Mouse (Mus musculus) ES-E14 (cell line): ENCODE data around the gene Haus5. TPM values are rescaled to one million over a fixed set of nuclear protein-coding genes. Genes with fewer than 3 reads are reported as not detected.

Experiments used
- DNase-seq: peaks from one replicate; pipeline ENCODE4 v3.0.0-alpha.2; 2013; ENCODE audit warnings: low read depth, low spot score
- H3K27ac ChIP-seq: 2 replicates; pipeline ENCODE4 v1.5.1; 2012; ENCODE audit warnings: low read depth, mild to moderate bottlenecking, low read length, moderate library complexity, mixed read lengths; ENCODE audit not compliant: poor library complexity, insufficient read depth, severe bottlenecking
- H3K36me3 ChIP-seq: 2 replicates; pipeline ENCODE4 v1.6.1; 2012; ENCODE audit warnings: mild to moderate bottlenecking, low read length, moderate library complexity, mixed read lengths; ENCODE audit not compliant: control insufficient read depth, poor library complexity, insufficient read depth, severe bottlenecking
- H3K4me1 ChIP-seq, 2 experiments: fragments of 150-350 bp in 1 of 2; sonication (generic) in 1 of 2; 2 replicates each; pipeline ENCODE4 v1.6.1; 2012; ENCODE audit warnings: low read length in 2 of 2, mild to moderate bottlenecking in 1 of 2, mixed read lengths in 1 of 2; ENCODE audit not compliant: control insufficient read depth in 2 of 2, insufficient read depth in 2 of 2, poor library complexity in 1 of 2
- H3K4me3 ChIP-seq, 2 experiments: fragments of 150-350 bp in 1 of 2; sonication (generic) in 1 of 2; 2 replicates each; pipeline ENCODE4 v1.5.1; 2012; ENCODE audit warnings: low read length in 2 of 2, low read depth in 1 of 2, mild to moderate bottlenecking in 1 of 2, mixed read lengths in 1 of 2; ENCODE audit not compliant: insufficient read depth in 1 of 2, poor library complexity in 1 of 2, severe bottlenecking in 1 of 2
- H3K9ac ChIP-seq: 2 replicates; pipeline ENCODE4 v1.6.1; 2012; ENCODE audit warnings: low read depth, mild to moderate bottlenecking, low read length, mixed read lengths; ENCODE audit not compliant: poor library complexity, insufficient read depth, severe bottlenecking
- H3K9me3 ChIP-seq: fragments of 150-350 bp; sonication (generic); 2 replicates; pipeline ENCODE4 v1.6.1; 2012; ENCODE audit warnings: low read depth, mild to moderate bottlenecking, low read length; ENCODE audit not compliant: control insufficient read depth, insufficient read depth
- CHD2 ChIP-seq: IDR thresholded peaks from 2 replicates; pipeline ENCODE4 v1.6.1; 2014; ENCODE audit warnings: mild to moderate bottlenecking, low read depth, low read length, inconsistent platforms
- HCFC1 ChIP-seq: IDR thresholded peaks from 2 replicates; pipeline ENCODE4 v1.6.1; 2012; ENCODE audit warnings: low read length, inconsistent platforms, borderline replicate concordance; ENCODE audit not compliant: insufficient read depth
- MAFK ChIP-seq: IDR thresholded peaks from 2 replicates; pipeline ENCODE4 v1.6.1; 2014; ENCODE audit warnings: mild to moderate bottlenecking, low read depth, low read length, inconsistent platforms; ENCODE audit not compliant: insufficient read depth
- ZC3H11A ChIP-seq: IDR thresholded peaks from 2 replicates; pipeline ENCODE4 v1.6.1; 2012; ENCODE audit warnings: low read depth, mild to moderate bottlenecking, inconsistent platforms, low read length, borderline replicate concordance
- ZNF384 ChIP-seq: IDR thresholded peaks from 2 replicates; pipeline ENCODE4 v1.6.1; 2012; ENCODE audit warnings: low read depth, low read length, inconsistent platforms
- in situ Hi-C, 2 experiments: fragments of 600-800 bp; cut with MboI; formaldehyde crosslinking; loops; one replicate each; pipeline ENCODE4 v1.15.1; 2025; ENCODE audit warnings: low sequenced_read_pairs in 2 of 2, inconsistent platforms in 1 of 2; ENCODE audit not compliant: unreplicated experiment in 2 of 2
- total RNA-seq: library from RNA; depleted of rRNA; stranded (reverse); fragments of 300-350 nt; gene quantifications from 2 replicates; pipeline ENCODE4 v1.2.3, GENCODE M21; 2012

Gene Haus5
- total RNA-seq, 1 experiment, result 25.1 TPM

DNA sequence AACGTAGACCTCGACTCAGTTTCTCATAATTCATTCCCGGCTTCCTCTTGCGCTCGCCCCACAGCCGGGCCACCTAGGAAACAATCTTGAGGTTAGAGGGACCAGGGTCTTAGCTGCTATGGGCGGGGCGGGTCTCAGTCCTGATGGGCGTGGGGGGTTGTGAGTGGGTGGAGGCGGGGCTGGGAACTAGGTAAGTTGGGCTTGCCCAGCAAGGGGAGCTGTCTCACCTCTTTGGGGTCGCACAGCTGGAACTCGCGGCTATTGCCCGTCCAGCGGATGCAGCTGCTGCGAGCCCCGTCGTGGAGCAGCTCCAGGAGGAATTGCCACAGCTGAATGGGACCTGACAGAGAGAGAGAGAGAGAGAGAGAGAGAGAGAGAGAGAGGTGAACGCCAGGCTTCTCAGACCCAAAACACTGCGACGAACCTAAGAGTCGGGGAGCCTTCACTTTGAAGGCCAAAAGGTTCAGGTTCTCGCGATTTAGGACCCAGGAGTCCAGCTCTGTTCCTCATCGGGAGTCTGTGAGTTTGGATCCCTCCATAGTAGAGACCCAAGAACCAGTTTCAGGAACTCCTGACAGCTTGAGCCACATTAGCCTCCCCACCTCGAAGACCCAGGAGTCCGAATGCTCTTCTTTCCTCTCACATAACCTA is 30.9 kb downstream of the Haus5 start:
- Histone ChIP-seq H3K4me1 (peaks cover under 1 to 21% of the 10 kb centered on the region in 2 experiments; a peak in 2 of 4 replicates), H3K9me3 (no peaks in the 10 kb centered on the region), H3K9ac (peak overlapping the region; percentile 23), H3K36me3 (no peaks in the 10 kb centered on the region), H3K27ac (no peak overlapping the region), H3K4me3 (peak overlapping the region; percentile 24 to 39)
- no peak for DNase-seq
- TF ChIP-seq HCFC1 (no peak), ZNF384 (no peak), ZC3H11A (no peak), MAFK (no peak), CHD2 (no peak)
- in situ Hi-C loops, result no loop called here

DNA sequence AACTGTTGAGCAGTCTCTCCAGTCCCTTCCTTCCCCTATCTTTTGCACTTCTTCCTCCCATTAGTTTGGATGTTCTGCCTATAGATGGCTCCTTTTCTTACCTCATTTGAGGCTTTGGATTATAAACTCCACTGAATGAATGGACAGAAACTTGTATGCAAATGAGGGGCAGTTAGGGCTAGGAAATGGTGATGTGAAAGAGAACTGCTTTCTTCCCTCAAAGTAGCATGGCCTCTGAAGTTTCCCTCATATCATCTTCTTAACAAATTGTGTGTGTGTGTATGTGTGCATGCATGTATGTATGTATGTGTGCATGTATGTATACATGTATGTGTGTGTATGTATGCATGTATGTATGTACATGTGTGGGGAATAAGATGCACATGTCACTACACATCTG is 35.8 kb downstream of the Haus5 start:
- peaks cover 2% of the 10 kb centered on the region; the same call in 1 of the 2 replicates for H3K36me3 ChIP-seq
- no peak for DNase-seq
- in situ Hi-C loops, result no loop called here
- peaks cover 1 to 7% of the 10 kb centered on the region in 2 experiments; a peak in 2 of 4 replicates for H3K4me1 ChIP-seq
- TF ChIP-seq CHD2, result no peak
- no peak overlapping the region for H3K27ac ChIP-seq
- H3K9me3 ChIP-seq, result no peaks in the 10 kb centered on the region
- H3K4me3 ChIP-seq, result no peak overlapping the region
- no peak overlapping the region for H3K9ac ChIP-seq

- in situ Hi-C loops, result no loop called here
- DNase-seq, result no peak
Measured at GRCm38 (mm10) chr7:30626647-30627046, 38.1 kb downstream of the Haus5 start.

GRCm38 (mm10) chr7:30625530-30626384 is 39.0 kb downstream of the Haus5 start, which contains the start of gene Cox6b1:
Gene Cox6b1, minus strand, starts transcription at chr7:30626151.
- Histone ChIP-seq H3K36me3 (peaks cover 17% of the 10 kb centered on the region), H3K9me3 (no peaks in the 10 kb centered on the region), H3K27ac (peak within 1 kb of the TSS; percentile 75), H3K4me1 (peaks cover 1 to 10% of the 10 kb centered on the region in 2 experiments; a peak in 2 of 4 replicates), H3K4me3 (peak within 1 kb of the TSS; percentile 92 to 98), H3K9ac (peak within 1 kb of the TSS; percentile 94)
- in situ Hi-C loops, result no loop called here
- TF ChIP-seq MAFK (no peak), CHD2 (no peak), ZNF384 (no peak), ZC3H11A (no peak), HCFC1 (no peak)
- peak; percentile 87 for DNase-seq

More at GRCm38 (mm10) chr7:30626647-30627046, 38.1 kb downstream of the Haus5 start:
- H3K36me3 ChIP-seq, result peaks cover 14% of the 10 kb centered on the region
- H3K4me3 ChIP-seq, result no peak overlapping the region
- no peak overlapping the region for H3K9ac ChIP-seq
- no peak for TF ChIP-seq CHD2
- TF ChIP-seq ZNF384, result no peak
- TF ChIP-seq HCFC1, result no peak
- TF ChIP-seq ZC3H11A, result no peak
- H3K9me3 ChIP-seq, result no peaks in the 10 kb centered on the region
- peaks cover 1 to 10% of the 10 kb centered on the region in 2 experiments; a peak in 2 of 4 replicates for H3K4me1 ChIP-seq
- no peak overlapping the region; the same call in 1 of the 2 replicates for H3K27ac ChIP-seq
